Mouse (Mus musculus): ENCODE results near the gene Lpo.

Gene Lpo

GRCm38 (mm10) chr11:87758161-87758911, 69.8 kb downstream of the Lpo start:
- DNase-seq, result no peak

GRCm38 (mm10) chr11:87757001-87757954, 70.8 kb downstream of the Lpo start:
- no peak for DNase-seq
